Mouse (Mus musculus): Measurements from ENCODE around the gene Alkbh4. TPM values are rescaled to one million over a fixed set of nuclear protein-coding genes. Genes with fewer than 3 reads are reported as not detected.

Alkbh4 gene
- 15.1 TPM in 2 replicates for polyA plus RNA-seq (2012; rRNA removed)

- TF ChIP-seq CTCF (IDR thresholded peaks at IDR 0.05; ENCODE audit: insufficient read depth, low read length) = peak; percentile 48; the same call in 1 of the 2 replicates
- peak; percentile 69 for TF ChIP-seq POLR2A (IDR thresholded peaks at IDR 0.05; ENCODE audit: borderline replicate concordance, extremely low read depth, low read depth, low read length)
- under 1% methylated on average over 60 of the region's 60 CpGs for WGBS
- DNase-seq = peak; percentile 95
These were observed at the start of gene Alkbh4, which contains the start of gene Lrwd1 for GRCm38 (mm10) chr5:136135571-136136291. TSS of gene Alkbh4 (plus strand) at chr5:136136146. TSS of gene Lrwd1 (minus strand) at chr5:136136074.

GRCm38 (mm10) chr5:136086290-136086689, 49.7 kb upstream of the Alkbh4 start:
- WGBS = 83% methylated on average over 8 of the region's 8 CpGs
- DNase-seq = no peak
- no peak overlapping the region for H3K4me3 ChIP-seq (replicated peaks; ENCODE audit: extremely low read depth, low read depth, low read length)
- TF ChIP-seq CTCF (IDR thresholded peaks at IDR 0.05; ENCODE audit: insufficient read depth, low read length) = no peak
- no peak for TF ChIP-seq POLR2A (IDR thresholded peaks at IDR 0.05; ENCODE audit: borderline replicate concordance, extremely low read depth, low read depth, low read length)
- peaks cover 2% of the 10 kb centered on the region; the same call in 1 of the 2 replicates for H3K4me1 ChIP-seq (ENCODE audit: control insufficient read depth, insufficient read depth, low read length)

More at GRCm38 (mm10) chr5:136135571-136136291, at the start of gene Alkbh4, which contains the start of gene Lrwd1:
- Histone ChIP-seq H3K4me1 (ENCODE audit: control insufficient read depth, insufficient read depth, low read length) (peaks cover 7% of the 10 kb centered on the region), H3K4me3 (replicated peaks; ENCODE audit: extremely low read depth, low read depth, low read length) (peak within 1 kb of the TSS; percentile 89)

- no peak for TF ChIP-seq POLR2A (IDR thresholded peaks at IDR 0.05; ENCODE audit: borderline replicate concordance, extremely low read depth, low read depth, low read length)
- TF ChIP-seq CTCF (IDR thresholded peaks at IDR 0.05; ENCODE audit: insufficient read depth, low read length) = peak; percentile 32; the same call in 1 of the 2 replicates
- Histone ChIP-seq H3K4me3 (replicated peaks; ENCODE audit: extremely low read depth, low read depth, low read length) (no peak overlapping the region), H3K4me1 (ENCODE audit: control insufficient read depth, insufficient read depth, low read length) (no peaks in the 10 kb centered on the region)
- WGBS = 24% methylated on average over 14 of the region's 14 CpGs
- no peak for DNase-seq
These were observed 46.9 kb upstream of the Alkbh4 start for GRCm38 (mm10) chr5:136088821-136089575.

GRCm38 (mm10) chr5:136091927-136092326, 44.0 kb upstream of the Alkbh4 start:
- DNase-seq = no peak
- H3K4me3 ChIP-seq (replicated peaks; ENCODE audit: extremely low read depth, low read depth, low read length) = no peak overlapping the region
- no peaks in the 10 kb centered on the region for H3K4me1 ChIP-seq (ENCODE audit: control insufficient read depth, insufficient read depth, low read length)
- 56% methylated on average over 5 of the region's 5 CpGs for WGBS
- TF ChIP-seq POLR2A (IDR thresholded peaks at IDR 0.05; ENCODE audit: borderline replicate concordance, extremely low read depth, low read depth, low read length) (no peak), CTCF (IDR thresholded peaks at IDR 0.05; ENCODE audit: insufficient read depth, low read length) (no peak)

GRCm38 (mm10) chr5:136094249-136095010, 41.5 kb upstream of the Alkbh4 start:
- no peaks in the 10 kb centered on the region for H3K4me1 ChIP-seq (ENCODE audit: control insufficient read depth, insufficient read depth, low read length)
- no peak for DNase-seq
- TF ChIP-seq POLR2A (IDR thresholded peaks at IDR 0.05; ENCODE audit: borderline replicate concordance, extremely low read depth, low read depth, low read length) = no peak
- no peak for TF ChIP-seq CTCF (IDR thresholded peaks at IDR 0.05; ENCODE audit: insufficient read depth, low read length)
- WGBS = 54% methylated on average over 8 of the region's 8 CpGs
- H3K4me3 ChIP-seq (replicated peaks; ENCODE audit: extremely low read depth, low read depth, low read length) = no peak overlapping the region

- no peak for DNase-seq
- TF ChIP-seq POLR2A (IDR thresholded peaks at IDR 0.05; ENCODE audit: borderline replicate concordance, extremely low read depth, low read depth, low read length) = no peak
- no peak overlapping the region for H3K4me3 ChIP-seq (replicated peaks; ENCODE audit: extremely low read depth, low read depth, low read length)
- H3K4me1 ChIP-seq (ENCODE audit: control insufficient read depth, insufficient read depth, low read length) = no peaks in the 10 kb centered on the region
- 76% methylated on average over 7 of the region's 7 CpGs for WGBS
These were observed 40.9 kb upstream of the Alkbh4 start for GRCm38 (mm10) chr5:136095089-136095488.

- WGBS = 71% methylated on average over 10 of the region's 10 CpGs
- TF ChIP-seq POLR2A (IDR thresholded peaks at IDR 0.05; ENCODE audit: borderline replicate concordance, extremely low read depth, low read depth, low read length) (no peak), CTCF (IDR thresholded peaks at IDR 0.05; ENCODE audit: insufficient read depth, low read length) (no peak)
- Histone ChIP-seq H3K4me1 (ENCODE audit: control insufficient read depth, insufficient read depth, low read length) (0 out of 2 replicates have a peak, but pooled peaks cover 4% of the 10 kb centered on the region), H3K4me3 (replicated peaks; ENCODE audit: extremely low read depth, low read depth, low read length) (no peak overlapping the region)
- no peak for DNase-seq
These were observed 37.4 kb upstream of the Alkbh4 start for GRCm38 (mm10) chr5:136098536-136098935.

GRCm38 (mm10) chr5:136102099-136102820, 33.7 kb upstream of the Alkbh4 start:
- Histone ChIP-seq H3K4me1 (ENCODE audit: control insufficient read depth, insufficient read depth, low read length) (0 out of 2 replicates have a peak, but pooled peaks cover 4% of the 10 kb centered on the region), H3K4me3 (replicated peaks; ENCODE audit: extremely low read depth, low read depth, low read length) (peak overlapping the region; percentile 43)
- TF ChIP-seq CTCF (IDR thresholded peaks at IDR 0.05; ENCODE audit: insufficient read depth, low read length) (peak; percentile 92), POLR2A (IDR thresholded peaks at IDR 0.05; ENCODE audit: borderline replicate concordance, extremely low read depth, low read depth, low read length) (no peak)
- peak; percentile 66 for DNase-seq
- WGBS = 5% methylated on average over 41 of the region's 41 CpGs

Measured in lung, adult 2 months (tissue).